Mouse (Mus musculus) thymus, postnatal 0 days (tissue): ENCODE results near the gene Ptpa. TPM values are rescaled to one million over a fixed set of nuclear protein-coding genes. Genes with fewer than 3 reads are reported as not detected.
"Not testable (repeated sequence)": the region's sequence is repeated elsewhere in the genome, so short reads cannot be mapped to it uniquely, and the experiment has no call there.

Experiments
- DNase-seq: peaks from one replicate; pipeline ENCODE4 v3.0.0-alpha.2; 2015; ENCODE audit warnings: low spot score
- polyA plus RNA-seq: library from polyadenylated mRNA; unstranded; fragments of >200 nt; fragmentation: Nextera tagmentation; extraction: Ambion mirVana; gene quantifications from 2 replicates; pipeline ENCODE4 v1.2.1, GENCODE M21; 2015

Ptpa gene
- polyA plus RNA-seq, 1 experiment from 2014 or later = 128 TPM

DNA sequence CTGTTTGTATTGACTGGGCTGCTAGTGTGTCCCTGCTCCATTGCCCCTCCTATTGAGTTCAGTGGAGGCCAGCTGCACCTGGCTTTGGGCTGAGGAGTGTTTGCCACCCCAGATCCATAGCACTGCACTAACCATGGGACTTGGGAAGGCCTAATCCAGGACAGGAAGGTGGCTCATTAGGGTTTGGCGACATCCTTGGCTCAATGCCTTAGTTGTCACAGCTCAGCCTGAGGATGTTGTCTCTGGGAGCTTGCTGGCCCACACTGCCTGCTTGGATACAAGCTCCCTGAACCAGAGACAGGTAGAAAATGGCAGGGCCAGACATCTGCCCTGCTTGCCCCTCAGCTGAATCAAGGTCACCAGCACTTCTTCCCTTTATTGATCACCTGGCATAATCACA lies 14.3 kb upstream of the Ptpa start:
- DNase-seq = no peak

DNA sequence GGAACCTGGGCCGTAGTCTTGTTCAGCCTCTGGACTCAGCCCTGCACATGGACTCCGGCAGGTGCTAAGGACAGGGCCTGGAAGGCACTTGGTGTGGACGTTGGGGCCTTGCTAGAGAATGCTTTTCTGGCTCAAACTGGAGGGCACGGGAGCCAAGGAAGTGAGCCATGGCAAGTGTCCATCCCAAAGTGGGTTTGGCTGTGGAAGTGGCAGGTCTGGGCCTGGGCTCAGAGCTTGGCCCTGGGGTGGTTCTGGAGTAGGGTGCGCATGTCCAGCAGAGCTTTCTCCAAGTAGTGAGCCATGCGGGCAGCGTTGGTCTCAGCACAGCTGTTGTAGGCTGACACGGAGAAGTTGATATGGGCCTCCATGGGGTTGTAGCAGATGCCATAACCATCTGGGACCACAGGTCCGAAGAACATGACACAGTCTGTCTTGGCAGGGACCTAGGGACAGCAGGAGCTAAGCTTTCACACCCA lies 13.4 kb upstream of the Ptpa start:
- DNase-seq = no peak

DNA sequence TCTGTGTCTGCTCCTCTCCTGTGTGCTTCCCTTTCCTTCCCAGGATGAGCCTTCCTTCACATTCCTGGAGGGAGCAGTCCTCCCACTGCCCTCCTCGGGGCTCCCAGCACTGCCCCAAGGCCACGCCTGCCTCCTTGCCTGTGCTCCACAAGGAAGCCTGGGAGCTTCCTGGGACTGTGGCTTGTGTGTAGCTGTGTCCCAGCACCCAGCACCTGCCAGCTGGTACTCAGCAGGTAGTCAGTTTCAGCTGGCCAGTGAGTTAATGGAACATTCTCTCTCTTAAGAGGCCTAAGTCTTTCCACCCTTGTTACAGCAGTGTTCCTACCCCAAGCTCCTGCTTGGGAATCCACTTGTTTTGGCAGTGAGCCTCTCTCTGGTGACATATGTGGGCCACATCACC lies 13.0 kb upstream of the Ptpa start:
- DNase-seq = no peak

DNA sequence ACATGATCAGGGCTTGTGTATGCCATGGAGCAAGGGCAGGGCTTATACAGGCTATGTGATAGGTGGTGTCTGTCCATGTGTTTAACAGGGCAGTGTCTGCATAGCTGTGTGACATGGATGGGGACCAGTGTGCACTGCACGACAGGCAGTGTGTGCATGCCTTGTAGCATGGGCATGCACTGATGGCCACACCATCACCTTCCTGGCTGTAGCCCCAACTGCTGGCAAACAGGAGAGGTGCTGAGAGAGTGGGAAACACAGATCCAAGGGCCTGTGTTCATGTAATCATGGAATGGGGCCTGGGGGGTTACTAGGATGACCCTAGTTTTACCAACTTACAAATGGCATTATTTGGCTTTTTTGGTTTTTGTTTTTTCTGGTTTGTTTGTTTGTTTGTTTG lies 12.0 kb upstream of the Ptpa start:
- no peak for DNase-seq

DNA sequence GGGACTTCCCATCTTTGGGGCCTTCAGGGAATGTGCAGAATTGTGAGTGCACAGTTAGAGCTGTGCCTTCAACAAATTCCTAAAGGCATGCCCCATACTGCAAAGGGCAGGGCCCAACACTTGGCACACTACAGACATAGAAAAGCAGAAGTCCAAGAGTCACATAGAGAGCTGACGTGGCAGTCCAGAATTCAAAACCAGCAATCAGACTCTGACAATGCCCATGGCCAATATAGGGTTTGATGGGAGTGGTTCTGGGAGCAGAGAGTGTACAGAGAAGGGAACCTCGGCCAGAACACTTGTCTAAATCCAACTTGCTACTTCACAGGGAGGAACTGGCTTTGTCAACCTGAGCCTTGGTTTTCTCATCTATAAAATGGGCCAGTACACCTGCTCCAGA lies 8.6 kb upstream of the Ptpa start:
- DNase-seq = no peak

DNA sequence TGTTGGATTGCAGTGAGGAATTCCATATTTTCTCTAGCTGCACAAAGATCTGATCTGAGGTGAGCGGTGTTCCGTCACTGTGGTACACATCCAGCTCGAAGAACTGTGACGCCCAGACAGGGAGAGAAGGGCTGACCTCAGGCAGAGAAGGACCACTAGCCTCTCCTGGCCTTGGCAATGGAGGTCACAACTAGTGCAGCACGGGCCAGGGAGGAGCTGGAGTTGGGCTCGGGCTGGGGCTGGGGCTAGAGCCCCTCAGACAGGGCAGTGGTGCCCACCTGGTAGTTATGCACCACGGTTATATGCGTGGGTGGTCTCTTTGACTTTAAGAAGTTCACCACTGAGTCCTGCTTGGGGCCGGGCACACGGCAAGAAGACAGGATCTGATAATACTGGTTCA lies 8.1 kb upstream of the Ptpa start:
- no peak for DNase-seq

DNA sequence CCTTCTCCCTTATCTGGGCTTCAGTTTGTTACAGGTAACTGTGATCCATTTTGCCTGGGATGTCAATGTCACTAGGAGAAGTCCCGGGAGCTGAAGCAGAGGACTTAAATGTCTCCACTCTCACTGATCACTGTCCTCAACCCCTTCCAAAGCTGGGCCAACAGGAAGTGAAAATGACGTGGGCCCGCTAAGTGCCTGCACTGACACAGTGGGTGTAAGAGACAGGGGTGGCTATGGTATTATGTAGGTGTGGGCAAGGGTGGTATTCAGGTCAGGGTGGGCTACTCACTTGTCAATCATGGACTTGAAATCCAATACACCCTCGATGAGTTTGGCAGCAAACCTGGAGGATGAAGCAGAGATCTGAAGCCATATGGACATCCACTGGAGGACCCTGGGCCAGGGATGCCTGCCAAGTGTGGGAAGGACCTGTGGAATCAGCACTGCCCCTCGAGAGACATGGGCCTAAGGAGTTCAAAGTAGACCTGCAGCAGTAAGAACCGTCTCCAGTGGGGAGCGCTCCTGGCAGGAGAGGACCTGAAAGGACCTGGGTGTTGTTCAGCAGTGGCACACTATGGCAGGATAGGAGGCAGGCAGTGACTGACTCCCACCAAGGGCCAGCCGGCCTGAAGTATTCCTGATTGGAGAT lies 7.3 kb upstream of the Ptpa start:
- no peak for DNase-seq

DNA sequence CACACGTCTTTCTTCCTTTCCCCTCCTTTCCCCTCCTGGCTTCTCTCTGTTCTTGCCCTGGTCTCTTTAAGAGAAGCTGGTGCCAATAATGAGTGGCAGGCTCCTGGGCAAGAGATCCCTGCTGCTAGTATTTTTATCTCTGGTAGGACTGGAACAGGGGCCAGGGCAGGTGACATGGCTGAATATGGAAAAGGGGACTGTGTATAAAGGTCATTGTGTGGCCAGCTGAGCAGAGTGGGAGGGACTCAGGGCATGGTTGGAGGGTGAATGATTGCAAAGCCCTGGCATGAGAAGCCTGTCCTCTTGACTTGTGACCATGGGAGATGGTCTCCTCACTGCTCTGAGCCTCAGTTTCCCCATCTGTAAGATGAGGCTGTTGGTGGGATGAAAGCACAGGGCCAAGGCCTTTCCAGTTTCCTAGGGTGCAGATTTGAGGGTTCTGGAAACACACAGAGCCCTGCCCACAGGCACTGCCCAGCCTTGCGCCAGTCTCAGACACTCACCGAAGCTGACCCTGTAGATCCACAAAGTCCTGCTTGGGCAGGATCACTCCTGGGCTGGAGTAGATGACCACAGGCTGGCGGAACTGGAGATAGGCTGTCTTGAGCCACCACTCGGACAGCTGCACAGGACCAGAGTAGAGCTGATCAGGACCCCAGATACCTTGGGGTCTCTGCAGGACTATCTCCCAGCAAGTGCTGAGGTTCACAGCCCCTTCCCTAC lies 6.2 kb upstream of the Ptpa start:
- no peak for DNase-seq

DNA sequence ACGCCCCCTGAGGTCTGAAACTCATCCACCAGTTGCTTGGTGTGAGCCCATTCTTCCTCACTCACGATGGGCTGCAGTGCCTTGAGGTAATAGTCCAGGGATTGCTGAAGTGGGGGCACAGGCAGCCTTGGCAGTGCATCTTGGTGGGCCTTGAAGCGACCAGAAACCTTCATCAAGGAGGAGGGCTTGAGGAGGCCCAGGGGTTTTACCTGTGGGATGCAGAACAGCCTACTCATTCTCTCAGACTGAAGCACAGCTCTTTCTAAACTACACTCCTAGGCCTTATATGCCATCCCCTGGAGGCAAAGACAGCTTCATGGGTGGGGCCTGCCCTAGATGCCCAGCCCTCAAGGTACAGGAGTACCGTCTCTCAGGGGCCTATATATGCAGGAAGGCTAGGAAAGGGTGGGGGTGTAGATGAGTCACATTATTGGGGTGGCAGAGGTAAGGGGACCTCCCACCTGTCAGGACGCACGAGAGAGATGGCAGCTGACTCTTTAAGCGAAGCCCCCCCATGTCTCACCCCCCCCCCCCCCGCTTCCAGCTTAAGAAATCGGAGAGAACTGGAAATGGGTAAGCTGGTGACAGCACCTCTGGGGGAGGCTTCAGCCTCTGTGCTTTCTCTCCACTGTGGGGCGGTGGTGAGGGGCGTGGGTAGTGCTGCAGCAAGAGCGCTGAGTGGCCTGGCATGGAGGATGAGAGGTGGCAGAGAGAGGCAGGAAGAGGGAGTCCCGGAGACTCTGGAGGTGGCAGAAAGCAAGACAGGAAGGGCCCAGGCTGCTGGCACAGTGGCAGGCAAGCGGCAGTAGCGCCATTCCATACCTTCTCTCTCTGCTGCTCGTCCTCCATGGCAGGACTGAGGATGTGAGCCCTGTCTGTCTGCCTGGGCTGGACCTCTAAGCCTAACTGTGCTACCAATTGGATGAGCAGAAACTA lies 2.5 kb upstream of the Ptpa start:
- no peak for DNase-seq

DNA sequence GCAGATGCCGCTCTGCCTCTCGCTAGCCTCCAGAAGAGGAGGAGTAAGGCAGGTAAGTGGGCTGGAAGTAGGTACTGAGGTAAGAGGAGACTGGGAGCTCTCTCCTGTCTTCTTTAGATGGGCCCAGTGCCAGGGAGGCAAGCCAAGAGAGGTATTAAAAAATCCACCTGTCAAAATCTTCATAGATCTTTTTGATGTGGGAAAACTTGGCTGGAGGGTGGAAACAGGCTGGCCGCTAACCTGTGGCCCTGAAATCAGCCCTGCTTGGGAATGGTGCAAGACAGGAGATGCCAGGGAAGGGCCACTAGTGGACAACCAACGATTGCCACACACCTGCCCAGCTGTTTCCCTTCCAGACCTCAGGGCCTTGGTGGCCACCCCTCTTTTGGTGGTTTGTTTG lies 1.7 kb upstream of the Ptpa start:
- no peak for DNase-seq

DNA sequence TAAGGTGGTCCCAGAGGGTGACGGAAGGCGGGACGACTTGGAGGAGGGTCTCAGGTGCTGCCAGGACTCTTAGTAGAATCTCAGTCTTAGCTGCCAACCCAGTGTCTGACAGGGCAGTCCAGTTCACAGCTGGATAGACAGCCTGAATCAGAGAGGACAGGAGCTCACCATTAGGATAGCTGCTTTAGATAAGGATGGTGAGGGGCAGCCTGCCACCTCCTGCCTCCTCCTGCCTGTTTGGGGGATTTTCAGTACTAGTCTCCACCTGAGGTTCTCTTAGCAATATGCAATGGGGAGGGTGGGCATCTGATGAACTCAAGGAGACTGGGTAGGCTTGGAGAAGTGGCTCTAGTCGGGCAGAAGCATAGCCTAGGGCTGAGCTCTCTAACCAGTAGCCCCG lies 1.2 kb upstream of the Ptpa start:
- no peak for DNase-seq

DNA sequence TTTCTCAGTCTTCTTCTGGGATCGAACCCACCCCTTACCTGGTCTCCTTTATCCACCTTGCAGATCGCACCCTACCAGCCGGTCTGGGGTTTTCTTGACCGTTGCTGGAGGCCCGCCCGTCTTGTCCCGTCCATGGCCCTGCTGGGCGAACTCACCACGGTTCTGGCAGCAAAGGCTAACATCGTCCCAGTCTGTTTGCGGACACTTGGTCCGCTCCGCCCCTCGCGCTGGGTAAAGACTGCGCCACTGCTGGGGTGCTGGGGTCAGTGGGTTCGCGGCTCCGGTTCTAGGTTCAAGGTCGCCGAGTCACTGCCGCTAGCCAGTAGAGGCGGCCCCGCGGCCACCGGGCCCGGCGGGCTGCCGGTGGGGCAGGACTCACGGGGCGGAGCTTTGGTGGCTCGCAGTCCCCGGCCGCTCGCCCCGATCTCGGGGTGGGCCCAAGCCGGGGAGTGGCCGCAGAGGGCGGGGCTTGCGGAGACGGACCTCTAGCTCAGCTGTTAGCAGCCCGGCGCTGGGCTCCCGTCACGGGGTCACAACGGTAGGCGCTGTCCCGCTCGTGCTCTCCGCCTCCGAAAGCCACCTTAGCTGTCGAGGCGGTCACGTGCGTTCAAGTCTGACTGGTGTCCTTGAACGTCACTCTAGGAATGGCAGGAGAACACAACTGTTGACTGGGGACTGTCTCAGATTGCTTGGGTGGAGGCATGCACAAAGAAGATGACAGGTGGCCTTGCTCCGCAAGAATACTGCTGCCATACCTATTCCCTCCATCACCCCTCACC lies 493 bp upstream of the Ptpa start, which contains the start of gene Crat:
Gene Crat, minus strand, starts transcription at position 657 of the 779 bp plus-strand sequence.
- DNase-seq = no peak

DNA sequence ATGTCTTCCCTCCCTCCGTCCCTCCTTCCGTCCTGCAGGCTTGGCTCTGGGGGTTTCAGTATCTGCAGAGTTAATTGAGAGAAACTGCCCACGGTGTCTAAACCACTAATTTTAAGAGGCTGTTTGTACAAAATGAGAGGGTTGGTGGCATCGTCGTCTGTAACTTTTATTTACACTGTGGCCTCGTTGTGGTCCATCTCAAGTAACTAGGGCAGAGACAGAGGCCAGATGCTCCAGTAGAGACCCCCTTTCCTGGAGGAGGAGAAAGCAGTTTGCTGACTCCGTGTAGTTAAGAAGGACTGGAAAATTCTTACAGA lies 768 bp downstream of the Ptpa start:
- no peak for DNase-seq

DNA sequence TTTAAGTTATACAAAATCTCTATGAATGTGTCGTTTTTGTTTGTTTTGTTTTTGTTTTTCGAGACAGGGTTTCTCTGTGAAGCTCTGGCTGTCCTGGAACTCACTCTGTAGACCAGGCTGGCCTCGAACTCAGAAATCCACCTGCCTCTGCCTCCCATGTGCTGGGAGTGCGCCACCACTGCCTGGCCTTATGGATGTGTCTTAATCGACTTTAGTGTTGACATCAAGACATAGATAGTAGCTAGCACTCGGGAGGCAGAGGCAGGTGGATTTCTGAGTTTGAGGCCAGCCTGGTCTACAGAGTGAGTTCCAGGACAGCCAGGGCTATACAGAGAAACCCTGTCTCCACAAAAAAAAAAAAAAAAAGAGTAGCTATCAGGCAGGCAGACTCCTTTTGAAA lies 1.3 kb downstream of the Ptpa start:
- not testable (repeated sequence) for DNase-seq

DNA sequence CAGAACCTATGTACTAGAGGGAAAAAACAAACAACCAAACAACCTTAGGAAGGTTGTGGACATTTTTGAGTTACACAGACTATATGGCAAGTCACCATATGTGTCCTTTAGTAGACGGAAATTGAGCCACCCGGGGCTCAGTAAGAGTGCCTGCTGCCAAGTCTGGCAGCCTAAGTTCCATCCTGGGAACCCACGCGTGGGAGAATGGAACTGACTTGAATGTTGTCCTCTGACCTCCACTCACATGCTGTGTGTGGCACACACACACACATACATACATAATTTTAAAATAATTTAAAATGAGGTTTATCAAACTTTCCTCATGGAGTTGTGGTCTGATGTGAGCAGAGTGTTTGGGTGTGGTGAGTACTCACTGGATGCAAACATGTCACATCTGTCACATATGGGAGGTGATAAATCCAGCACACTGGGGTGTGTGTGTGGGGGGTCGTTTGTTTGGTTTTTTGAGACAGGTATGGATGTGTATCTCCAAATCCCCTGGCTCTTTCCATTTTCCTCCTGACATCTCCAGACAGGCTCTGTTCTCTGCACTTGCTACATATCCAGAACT lies 1.8 kb downstream of the Ptpa start:
- DNase-seq = no peak

DNA sequence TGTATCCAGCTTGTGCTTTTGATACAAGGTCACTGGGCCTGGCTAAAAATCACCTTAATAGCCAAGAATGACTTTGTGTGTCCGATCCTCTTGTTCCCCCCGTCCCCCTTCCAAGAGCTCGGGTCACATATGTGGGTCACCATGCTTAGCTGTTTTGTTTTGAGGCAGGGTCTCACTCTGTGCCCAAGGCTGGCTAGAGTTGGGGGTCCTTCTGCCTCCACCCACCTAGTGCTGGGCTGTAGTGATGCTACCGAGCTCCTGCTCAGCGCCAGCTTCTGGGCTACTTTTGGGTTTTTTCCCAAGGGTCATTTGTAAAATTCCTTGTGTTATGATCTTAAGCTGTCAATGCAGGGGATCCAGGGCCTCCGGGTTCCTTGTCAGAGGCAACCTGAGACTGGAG lies 2.4 kb downstream of the Ptpa start:
- DNase-seq = no peak

DNA sequence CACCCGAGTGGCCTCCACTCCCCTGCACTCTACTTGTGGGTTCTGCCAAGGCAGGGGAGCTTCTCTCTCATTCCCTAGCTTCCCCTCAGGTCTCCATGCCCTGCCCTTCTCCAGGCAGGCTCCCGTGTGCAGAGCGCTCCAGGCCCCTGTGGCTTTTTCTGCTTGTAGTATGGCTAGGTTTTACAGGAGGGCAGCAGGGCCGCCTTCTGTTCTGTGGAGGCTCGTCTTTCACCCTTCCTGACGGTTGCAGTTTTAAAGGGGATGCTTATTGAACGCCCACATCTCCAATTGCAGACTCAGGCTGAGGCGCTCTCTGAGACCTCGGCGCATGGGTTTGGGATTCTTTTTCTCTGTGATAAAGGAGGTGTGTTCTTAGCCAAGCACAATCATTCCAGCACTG lies 3.3 kb downstream of the Ptpa start:
- no peak for DNase-seq

DNA sequence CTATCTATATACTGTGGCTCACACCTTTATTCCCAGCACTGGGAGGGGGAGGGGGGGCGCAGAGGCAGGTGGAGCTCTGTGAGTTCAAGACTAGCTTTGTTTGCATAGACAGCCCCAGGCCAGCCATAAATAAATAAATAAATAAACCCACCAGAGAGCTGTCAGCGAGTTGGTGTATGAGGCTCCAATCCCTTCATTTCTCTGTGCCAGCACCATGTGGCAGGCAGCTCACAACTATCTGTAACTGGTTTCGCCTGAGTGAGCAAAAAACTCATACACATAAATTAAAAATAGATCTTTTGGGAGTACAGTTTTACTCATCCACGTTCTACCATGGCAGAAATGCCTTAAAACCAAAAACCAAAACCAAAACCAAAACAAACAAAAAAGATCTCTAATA lies 5.6 kb downstream of the Ptpa start:
- DNase-seq = no peak

DNA sequence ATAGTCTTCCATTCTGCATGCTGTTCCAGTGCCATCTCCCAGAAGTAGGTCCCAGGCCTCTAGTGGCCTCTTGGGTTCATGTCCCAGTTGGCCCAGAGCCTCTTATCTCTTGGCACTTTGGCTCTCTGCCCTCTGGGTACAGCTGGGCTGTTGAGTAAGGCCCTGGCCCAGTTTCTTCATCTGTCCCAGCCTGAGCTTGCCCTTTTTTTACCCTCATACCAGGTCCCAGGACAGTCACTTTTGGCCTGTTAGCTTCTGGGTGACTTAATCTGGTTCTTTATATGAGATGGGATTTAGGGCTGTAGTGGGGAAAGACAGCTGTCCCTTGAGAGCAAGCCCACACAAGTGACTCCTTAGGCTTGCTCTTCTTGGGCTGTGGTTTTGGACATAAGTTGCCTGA lies 13.3 kb downstream of the Ptpa start:
- no peak for DNase-seq

DNA sequence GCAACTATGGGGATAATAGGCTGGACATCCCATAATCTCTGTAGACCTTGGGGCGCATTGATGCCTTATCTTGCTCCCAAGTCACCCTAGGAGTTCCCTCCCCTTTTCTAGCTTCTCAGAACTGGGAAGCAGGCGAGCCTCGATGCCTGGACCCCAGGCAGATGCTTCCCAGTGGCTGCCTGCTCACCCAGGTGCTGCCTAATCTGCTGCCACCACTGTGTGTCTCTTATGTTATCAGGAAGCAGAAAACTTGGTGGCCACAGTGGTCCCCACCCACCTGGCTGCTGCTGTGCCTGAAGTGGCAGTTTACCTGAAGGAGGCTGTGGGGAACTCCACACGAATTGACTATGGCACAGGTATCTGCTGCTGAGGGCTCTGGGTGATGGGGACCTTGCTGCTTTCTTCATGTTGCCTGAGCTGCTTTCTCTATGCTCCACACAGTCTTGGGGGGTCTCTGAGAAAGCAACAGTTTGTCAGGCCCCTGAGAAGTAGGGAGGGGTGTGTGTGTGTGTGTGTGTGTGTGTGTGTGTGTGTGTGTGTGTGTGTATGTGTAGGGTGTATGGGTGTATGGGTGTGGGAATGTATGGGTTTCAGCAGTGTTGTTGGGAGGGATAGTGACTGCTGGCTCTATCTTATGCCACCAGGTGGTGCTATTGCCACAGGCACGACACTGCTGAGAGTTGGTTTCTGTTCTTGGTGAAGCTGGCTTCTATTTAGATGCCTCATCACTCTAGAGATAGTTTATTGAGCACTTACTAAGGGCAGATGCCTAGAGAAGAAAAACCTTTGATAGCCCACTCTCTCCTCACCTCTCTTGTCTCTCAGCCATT lies 19.7 kb downstream of the Ptpa start:
- peak; percentile 77 for DNase-seq
